Mouse (Mus musculus): ENCODE measurements around the gene Gm49387.

Gene Gm49387

GRCm38 (mm10) chr14:31640346-31640889 lies at the start of gene Gm49387:
Gene Gm49387, minus strand, starts transcription at chr14:31640878.
- no peak for DNase-seq (ENCODE audit: low spot score in 2 of 2)

DNA sequence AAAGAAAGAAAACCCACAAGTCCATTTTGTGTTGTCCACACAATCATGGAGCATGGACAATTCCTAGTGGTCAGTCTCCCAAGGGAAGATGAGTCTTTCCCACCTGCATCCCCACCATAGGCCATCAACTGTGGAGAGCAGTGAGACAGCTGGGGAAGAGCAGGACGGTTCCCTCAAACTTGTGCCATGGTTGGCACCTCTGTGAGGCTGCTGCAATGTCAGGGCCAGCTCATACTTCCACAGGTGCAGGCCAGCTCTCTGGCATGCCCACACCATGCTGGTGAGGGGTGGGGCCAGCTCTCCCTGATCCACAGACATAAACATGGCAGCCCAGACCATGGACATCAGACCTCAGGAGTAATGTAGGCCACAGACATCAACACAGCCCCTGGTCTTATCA lies 45.6 kb upstream of the Gm49387 start:
- DNase-seq (ENCODE audit: low spot score in 2 of 2) = no peak

GRCm38 (mm10) chr14:31685680-31686079 lies 45.0 kb upstream of the Gm49387 start:
- no peak for DNase-seq (ENCODE audit: low spot score in 2 of 2)

DNA sequence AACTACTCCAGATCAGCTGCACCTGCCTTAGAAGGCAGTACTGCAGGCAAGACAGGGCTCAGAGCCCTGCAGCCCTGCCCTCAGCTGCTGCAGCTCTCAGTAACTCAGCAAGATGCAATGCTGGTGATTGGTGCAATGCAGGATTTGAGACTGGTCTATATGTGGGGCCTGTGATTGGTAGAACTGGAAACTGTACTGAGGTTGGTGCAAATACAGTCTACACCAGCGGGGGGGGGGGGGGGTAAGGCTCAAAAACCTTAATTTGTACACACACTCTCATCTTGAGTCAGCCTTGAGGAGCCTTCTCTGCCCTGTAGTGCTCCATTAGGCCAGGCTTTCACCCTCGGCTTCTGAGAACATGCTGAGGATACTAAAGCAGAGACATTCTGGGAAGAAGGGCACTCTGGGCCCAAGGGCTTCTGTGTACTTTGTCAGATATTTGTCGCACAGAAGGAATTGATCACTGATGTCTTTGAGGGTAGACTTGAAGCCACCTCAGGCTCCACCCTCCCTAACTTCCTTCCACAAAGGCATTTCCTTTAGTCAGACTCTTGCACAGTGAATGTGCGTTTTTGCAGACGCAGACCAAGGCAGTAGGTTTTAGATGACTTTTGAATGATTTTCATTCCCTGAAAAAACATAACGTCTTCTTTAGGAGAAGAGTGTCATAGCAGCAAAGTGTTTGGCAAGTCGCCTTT lies 43.8 kb upstream of the Gm49387 start:
- DNase-seq (ENCODE audit: low spot score in 2 of 2) = no peak

GRCm38 (mm10) chr14:31683610-31684009 lies 42.9 kb upstream of the Gm49387 start:
- no peak for DNase-seq (ENCODE audit: low spot score in 2 of 2)

- DNase-seq (ENCODE audit: low spot score in 2 of 2) = no peak
These were observed 41.4 kb upstream of the Gm49387 start for GRCm38 (mm10) chr14:31681931-31682555.

GRCm38 (mm10) chr14:31681291-31681690 lies 40.6 kb upstream of the Gm49387 start:
- DNase-seq (ENCODE audit: low spot score in 2 of 2) = no peak

DNA sequence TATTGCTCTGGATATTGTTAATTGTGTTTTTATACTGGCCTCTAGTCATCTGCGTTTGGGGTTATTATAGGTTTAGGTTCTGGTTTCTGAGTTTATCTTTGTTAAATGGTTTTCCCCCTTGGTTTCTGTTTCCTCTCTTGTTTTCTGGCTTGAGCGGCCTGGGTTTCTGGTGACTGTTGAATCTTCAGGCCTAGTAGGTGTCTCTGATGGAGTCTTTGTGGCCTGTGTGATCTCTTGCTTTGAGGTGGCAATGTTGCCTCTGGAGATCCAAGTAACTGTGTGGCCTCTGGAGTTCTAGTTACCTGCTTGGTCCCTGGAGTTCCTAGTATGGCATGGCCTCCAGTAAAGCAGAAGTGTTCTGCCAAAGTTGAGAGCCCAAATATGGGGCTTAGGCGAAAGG lies 40.0 kb upstream of the Gm49387 start:
- no peak for DNase-seq (ENCODE audit: low spot score in 2 of 2)

DNA sequence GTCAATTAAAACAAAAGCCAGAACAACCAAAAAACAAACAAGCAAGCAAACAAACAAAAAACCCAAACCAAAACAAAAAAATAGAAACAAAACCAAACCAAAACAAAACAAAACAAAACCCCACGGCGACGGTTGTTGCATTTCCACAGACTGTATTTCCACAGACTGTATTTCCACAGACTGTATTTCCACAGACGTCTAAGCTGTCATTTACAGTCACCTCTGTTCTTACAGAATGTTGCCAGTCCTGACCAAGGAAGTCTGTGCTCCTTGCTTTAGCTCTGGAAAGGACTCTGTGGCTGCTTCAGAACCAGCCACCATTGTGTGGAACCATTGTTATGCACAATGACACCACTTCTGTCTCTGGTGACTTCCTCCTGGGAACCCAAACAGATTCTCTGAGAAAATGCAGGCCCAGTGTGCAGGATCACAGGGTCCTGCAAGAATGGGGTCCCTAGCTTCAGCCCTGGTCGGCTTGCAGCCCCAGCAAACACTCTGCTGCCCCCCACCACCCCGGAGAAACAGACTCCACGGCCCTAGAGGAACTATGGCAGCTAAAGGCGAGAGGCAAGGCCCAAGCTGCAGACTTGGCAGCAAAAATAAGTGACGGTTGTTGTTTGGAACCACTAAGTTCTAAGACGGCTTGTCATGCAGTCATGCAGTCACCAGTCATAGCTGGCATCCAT lies 31.1 kb upstream of the Gm49387 start:
- DNase-seq (ENCODE audit: low spot score in 2 of 2) = no peak

GRCm38 (mm10) chr14:31669642-31670490 lies 29.2 kb upstream of the Gm49387 start:
- no peak for DNase-seq (ENCODE audit: low spot score in 2 of 2)

GRCm38 (mm10) chr14:31669161-31669611 lies 28.5 kb upstream of the Gm49387 start:
- no peak for DNase-seq (ENCODE audit: low spot score in 2 of 2)

GRCm38 (mm10) chr14:31668326-31668725 lies 27.6 kb upstream of the Gm49387 start:
- DNase-seq (ENCODE audit: low spot score in 2 of 2) = no peak

DNA sequence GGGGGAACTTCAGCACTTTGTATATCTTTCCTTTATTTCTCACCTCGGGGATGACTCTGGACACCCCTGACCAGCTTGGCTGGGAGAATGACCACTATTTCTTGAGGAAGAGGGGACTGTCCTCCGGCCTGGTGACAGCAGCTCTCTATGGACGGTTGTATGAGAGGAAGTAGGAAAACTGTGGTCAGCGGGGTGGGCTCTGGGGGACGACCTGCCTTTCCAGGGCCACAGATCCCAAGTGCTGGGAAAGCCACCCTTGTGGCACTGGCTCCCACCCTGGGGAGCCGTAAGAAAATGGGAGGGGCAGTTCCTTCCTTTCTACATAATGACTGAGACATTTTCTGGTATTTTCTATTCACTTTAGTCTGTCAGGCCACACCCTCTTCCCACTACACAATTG lies 27.1 kb upstream of the Gm49387 start:
- no peak for DNase-seq (ENCODE audit: low spot score in 2 of 2)

DNA sequence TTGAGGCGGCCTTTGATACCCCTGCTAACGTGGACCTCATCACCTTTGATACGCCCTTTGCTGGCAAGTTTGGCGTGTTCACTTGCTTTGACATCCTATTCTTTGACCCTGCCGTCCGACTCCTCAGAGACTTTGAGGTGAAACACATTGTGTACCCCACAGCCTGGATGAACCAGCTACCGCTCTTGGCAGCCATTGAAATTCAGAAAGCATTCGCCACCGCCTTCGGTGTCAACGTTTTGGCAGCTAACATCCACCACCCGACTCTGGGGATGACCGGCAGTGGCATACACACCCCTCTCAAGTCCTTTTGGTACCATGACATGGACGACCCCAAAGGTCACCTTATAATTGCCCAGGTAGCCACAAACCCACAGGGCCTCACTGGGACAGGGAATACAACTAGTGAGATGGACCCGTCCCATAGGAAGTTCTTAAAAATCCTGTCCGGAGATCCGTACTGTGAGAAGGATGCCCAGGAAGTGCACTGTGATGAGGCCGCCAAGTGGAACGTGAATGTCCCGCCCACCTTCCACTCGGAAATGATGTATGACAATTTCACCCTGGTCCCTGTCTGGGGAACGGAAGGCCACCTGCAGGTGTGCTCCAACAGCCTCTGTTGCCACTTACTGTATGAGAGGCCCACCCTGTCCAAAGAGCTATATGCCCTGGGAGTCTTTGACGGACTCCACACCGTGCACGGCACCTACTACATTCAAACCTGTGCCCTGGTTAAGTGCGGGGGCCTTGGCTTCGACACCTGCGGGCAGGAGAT lies 26.4 kb upstream of the Gm49387 start:
- DNase-seq (ENCODE audit: low spot score in 2 of 2) = no peak

GRCm38 (mm10) chr14:31665566-31665940 lies 24.9 kb upstream of the Gm49387 start:
- no peak for DNase-seq (ENCODE audit: low spot score in 2 of 2)

DNA sequence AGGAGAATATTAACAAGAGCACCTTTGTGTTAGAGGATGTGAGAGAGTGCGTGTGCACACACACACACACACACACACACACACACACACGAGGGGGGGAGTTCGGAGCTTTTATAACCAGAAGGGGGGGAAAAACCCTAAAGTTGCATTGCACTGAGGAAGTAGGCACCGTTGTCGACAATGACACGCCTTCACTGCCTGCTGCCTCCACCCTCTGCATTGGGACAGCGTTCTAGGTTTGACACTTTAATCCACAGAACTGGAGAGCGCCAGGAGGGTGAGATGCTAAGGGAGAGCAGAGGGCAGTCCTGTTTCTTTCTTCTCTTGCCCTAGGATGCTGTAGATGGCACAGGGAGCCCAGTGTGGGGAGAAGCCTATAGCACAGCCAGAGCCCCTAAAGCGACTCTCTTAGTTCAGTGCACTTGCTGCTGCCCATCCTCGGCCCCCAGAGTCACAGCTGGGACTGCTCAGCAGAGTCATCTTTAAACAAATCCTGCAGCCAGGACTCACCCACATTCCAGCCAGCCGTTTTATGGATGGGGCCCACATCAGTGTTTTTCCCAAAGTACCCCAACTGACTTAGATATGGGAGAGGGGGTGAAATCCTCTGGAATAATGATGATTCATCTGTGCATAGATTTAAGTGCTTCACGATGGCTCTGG lies 24.4 kb upstream of the Gm49387 start:
- DNase-seq (ENCODE audit: low spot score in 2 of 2) = no peak

DNA sequence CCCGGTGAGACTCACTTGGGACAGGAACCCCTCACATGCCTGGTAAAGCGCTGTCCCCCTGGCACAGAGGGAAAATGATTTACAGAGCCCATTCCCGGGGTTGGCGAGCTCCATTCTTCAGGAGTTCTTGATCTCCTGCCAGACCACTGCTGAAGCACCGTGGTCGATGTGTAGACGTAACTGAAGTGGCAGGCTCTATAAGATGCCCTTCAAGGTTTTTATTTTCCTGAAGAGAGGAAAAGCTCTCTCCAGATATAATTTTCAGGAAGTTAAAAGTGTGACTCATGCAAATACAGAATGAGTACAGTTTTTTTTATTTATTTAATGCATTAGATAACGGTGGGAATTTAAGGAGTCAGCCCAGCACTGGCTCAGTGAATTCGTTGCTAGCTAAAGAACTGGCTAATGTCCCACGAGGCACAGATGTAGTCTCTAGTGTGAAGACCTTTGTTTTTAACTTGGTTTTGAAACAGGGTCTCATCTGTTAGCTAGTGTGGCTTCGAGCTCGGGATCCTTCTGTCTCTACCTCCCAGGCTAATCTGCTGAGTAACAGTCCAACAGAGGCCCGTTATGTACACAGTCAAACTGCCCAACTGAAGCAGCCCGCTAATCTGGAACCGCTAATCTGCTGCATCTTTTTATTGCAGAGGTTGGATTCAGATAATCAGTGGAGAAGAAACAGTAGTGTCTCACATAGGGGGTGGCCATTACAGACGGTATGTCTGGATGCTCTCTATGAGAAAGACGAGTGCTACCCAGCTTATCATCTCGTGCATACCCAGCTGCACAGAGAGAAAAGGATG lies 23.6 kb upstream of the Gm49387 start:
- no peak for DNase-seq (ENCODE audit: low spot score in 2 of 2)

- no peak for DNase-seq (ENCODE audit: low spot score in 2 of 2)
These were observed 22.9 kb upstream of the Gm49387 start for GRCm38 (mm10) chr14:31663376-31664099.
